Mouse (Mus musculus): ENCODE measurements at regions not wholly inside any gene's neighbourhood (a gene's known extent, or its start where the extent isn't known, plus 50 kb on each side); places are given as distances from the start of the nearest gene placed in this dataset.

GRCm38 (mm10) chr3:52719181-52719580 lies 297.9 kb downstream of the Cog6 start:
- 0 out of 2 replicates have a peak, but pooled peaks cover 10% of the 10 kb centered on the region for H3K27me3 ChIP-seq (ENCODE audit: insufficient read depth, low read length)
- H3K4me1 ChIP-seq (replicated peaks; ENCODE audit: low read depth, low read length): no peaks in the 10 kb centered on the region
- H3K36me3 ChIP-seq (ENCODE audit: insufficient read depth, low read length): no peaks in the 10 kb centered on the region
- no peak for TF ChIP-seq NANOG (IDR thresholded peaks at IDR 0.05; ENCODE audit: borderline replicate concordance, low read length)
- TF ChIP-seq CTCF (conservative IDR thresholded peaks at IDR 0.05; ENCODE audit: low read length): no peak
- TF ChIP-seq POU5F1 (IDR thresholded peaks at IDR 0.05; ENCODE audit: borderline replicate concordance, low read length): no peak
- H3K4me3 ChIP-seq (replicated peaks; ENCODE audit: low read length): no peak overlapping the region
- H3K9me3 ChIP-seq (ENCODE audit: low read length): 0 out of 2 replicates have a peak, but pooled peaks cover 4% of the 10 kb centered on the region

- H3K36me3 ChIP-seq (ENCODE audit: insufficient read depth, low read length): no peaks in the 10 kb centered on the region
- no peaks in the 10 kb centered on the region for H3K9me3 ChIP-seq (ENCODE audit: low read length)
- H3K27me3 ChIP-seq (ENCODE audit: insufficient read depth, low read length): no peaks in the 10 kb centered on the region
- no peak for TF ChIP-seq NANOG (IDR thresholded peaks at IDR 0.05; ENCODE audit: borderline replicate concordance, low read length)
- TF ChIP-seq POU5F1 (IDR thresholded peaks at IDR 0.05; ENCODE audit: borderline replicate concordance, low read length): no peak
- TF ChIP-seq CTCF (conservative IDR thresholded peaks at IDR 0.05; ENCODE audit: low read length): no peak
- no peak overlapping the region for H3K4me3 ChIP-seq (replicated peaks; ENCODE audit: low read length)
- H3K4me1 ChIP-seq (replicated peaks; ENCODE audit: low read depth, low read length): no peaks in the 10 kb centered on the region
Measured at GRCm38 (mm10) chr3:52717324-52717723, 299.7 kb downstream of the Cog6 start.

GRCm38 (mm10) chr3:52712151-52712550 lies 304.9 kb downstream of the Cog6 start:
- H3K4me1 ChIP-seq (replicated peaks; ENCODE audit: low read depth, low read length): peaks cover 8% of the 10 kb centered on the region
- TF ChIP-seq POU5F1 (IDR thresholded peaks at IDR 0.05; ENCODE audit: borderline replicate concordance, low read length) (no peak), NANOG (IDR thresholded peaks at IDR 0.05; ENCODE audit: borderline replicate concordance, low read length) (no peak)
- H3K36me3 ChIP-seq (ENCODE audit: insufficient read depth, low read length): no peaks in the 10 kb centered on the region

GRCm38 (mm10) chr3:52711133-52711532 lies 305.9 kb downstream of the Cog6 start:
- Histone ChIP-seq H3K4me3 (replicated peaks; ENCODE audit: low read length) (no peak overlapping the region), H3K27me3 (ENCODE audit: insufficient read depth, low read length) (no peaks in the 10 kb centered on the region), H3K4me1 (replicated peaks; ENCODE audit: low read depth, low read length) (peaks cover 8% of the 10 kb centered on the region), H3K9me3 (ENCODE audit: low read length) (no peaks in the 10 kb centered on the region), H3K36me3 (ENCODE audit: insufficient read depth, low read length) (no peaks in the 10 kb centered on the region)
- no peak for TF ChIP-seq NANOG (IDR thresholded peaks at IDR 0.05; ENCODE audit: borderline replicate concordance, low read length)
- no peak for TF ChIP-seq CTCF (conservative IDR thresholded peaks at IDR 0.05; ENCODE audit: low read length)
- TF ChIP-seq POU5F1 (IDR thresholded peaks at IDR 0.05; ENCODE audit: borderline replicate concordance, low read length): no peak

More at GRCm38 (mm10) chr3:52712151-52712550, 304.9 kb downstream of the Cog6 start:
- Histone ChIP-seq H3K4me3 (replicated peaks; ENCODE audit: low read length) (no peak overlapping the region), H3K9me3 (ENCODE audit: low read length) (no peaks in the 10 kb centered on the region), H3K27me3 (ENCODE audit: insufficient read depth, low read length) (no peaks in the 10 kb centered on the region)

- H3K4me3 ChIP-seq (replicated peaks; ENCODE audit: low read length): no peak overlapping the region
- no peaks in the 10 kb centered on the region for H3K27me3 ChIP-seq (ENCODE audit: insufficient read depth, low read length)
- TF ChIP-seq NANOG (IDR thresholded peaks at IDR 0.05; ENCODE audit: borderline replicate concordance, low read length) (no peak), POU5F1 (IDR thresholded peaks at IDR 0.05; ENCODE audit: borderline replicate concordance, low read length) (no peak), CTCF (conservative IDR thresholded peaks at IDR 0.05; ENCODE audit: low read length) (no peak)
- peaks cover 8% of the 10 kb centered on the region for H3K4me1 ChIP-seq (replicated peaks; ENCODE audit: low read depth, low read length)
- H3K9me3 ChIP-seq (ENCODE audit: low read length): no peaks in the 10 kb centered on the region
- no peaks in the 10 kb centered on the region for H3K36me3 ChIP-seq (ENCODE audit: insufficient read depth, low read length)
Measured at GRCm38 (mm10) chr3:52708746-52709145, 308.3 kb downstream of the Cog6 start.

GRCm38 (mm10) chr3:52708301-52708700 lies 308.7 kb downstream of the Cog6 start:
- no peak for TF ChIP-seq NANOG (IDR thresholded peaks at IDR 0.05; ENCODE audit: borderline replicate concordance, low read length)
- no peak for TF ChIP-seq CTCF (conservative IDR thresholded peaks at IDR 0.05; ENCODE audit: low read length)
- no peak for TF ChIP-seq POU5F1 (IDR thresholded peaks at IDR 0.05; ENCODE audit: borderline replicate concordance, low read length)
- H3K9me3 ChIP-seq (ENCODE audit: low read length): no peaks in the 10 kb centered on the region
- H3K27me3 ChIP-seq (ENCODE audit: insufficient read depth, low read length): no peaks in the 10 kb centered on the region
- no peaks in the 10 kb centered on the region for H3K36me3 ChIP-seq (ENCODE audit: insufficient read depth, low read length)
- no peak overlapping the region for H3K4me3 ChIP-seq (replicated peaks; ENCODE audit: low read length)
- H3K4me1 ChIP-seq (replicated peaks; ENCODE audit: low read depth, low read length): peaks cover 8% of the 10 kb centered on the region

- Histone ChIP-seq H3K27me3 (ENCODE audit: insufficient read depth, low read length) (no peaks in the 10 kb centered on the region), H3K4me3 (replicated peaks; ENCODE audit: low read length) (no peak overlapping the region), H3K36me3 (ENCODE audit: insufficient read depth, low read length) (no peaks in the 10 kb centered on the region), H3K4me1 (replicated peaks; ENCODE audit: low read depth, low read length) (peaks cover 6% of the 10 kb centered on the region), H3K9me3 (ENCODE audit: low read length) (no peaks in the 10 kb centered on the region)
- TF ChIP-seq NANOG (IDR thresholded peaks at IDR 0.05; ENCODE audit: borderline replicate concordance, low read length) (no peak), CTCF (conservative IDR thresholded peaks at IDR 0.05; ENCODE audit: low read length) (no peak), POU5F1 (IDR thresholded peaks at IDR 0.05; ENCODE audit: borderline replicate concordance, low read length) (no peak)
Measured at GRCm38 (mm10) chr3:52706626-52707025, 310.4 kb downstream of the Cog6 start.

GRCm38 (mm10) chr3:52703751-52704150 lies 313.3 kb downstream of the Cog6 start:
- Histone ChIP-seq H3K27me3 (ENCODE audit: insufficient read depth, low read length) (no peaks in the 10 kb centered on the region), H3K9me3 (ENCODE audit: low read length) (peaks cover 6% of the 10 kb centered on the region), H3K36me3 (ENCODE audit: insufficient read depth, low read length) (no peaks in the 10 kb centered on the region), H3K4me1 (replicated peaks; ENCODE audit: low read depth, low read length) (no peaks in the 10 kb centered on the region), H3K4me3 (replicated peaks; ENCODE audit: low read length) (no peak overlapping the region)
- TF ChIP-seq NANOG (IDR thresholded peaks at IDR 0.05; ENCODE audit: borderline replicate concordance, low read length) (no peak), POU5F1 (IDR thresholded peaks at IDR 0.05; ENCODE audit: borderline replicate concordance, low read length) (no peak), CTCF (conservative IDR thresholded peaks at IDR 0.05; ENCODE audit: low read length) (no peak)

GRCm38 (mm10) chr3:52702962-52703361 lies 314.1 kb downstream of the Cog6 start:
- no peak overlapping the region for H3K4me3 ChIP-seq (replicated peaks; ENCODE audit: low read length)
- no peaks in the 10 kb centered on the region for H3K27me3 ChIP-seq (ENCODE audit: insufficient read depth, low read length)
- no peak for TF ChIP-seq NANOG (IDR thresholded peaks at IDR 0.05; ENCODE audit: borderline replicate concordance, low read length)
- no peak for TF ChIP-seq POU5F1 (IDR thresholded peaks at IDR 0.05; ENCODE audit: borderline replicate concordance, low read length)
- TF ChIP-seq CTCF (conservative IDR thresholded peaks at IDR 0.05; ENCODE audit: low read length): no peak
- peaks cover 14% of the 10 kb centered on the region for H3K9me3 ChIP-seq (ENCODE audit: low read length)
- H3K4me1 ChIP-seq (replicated peaks; ENCODE audit: low read depth, low read length): no peaks in the 10 kb centered on the region
- H3K36me3 ChIP-seq (ENCODE audit: insufficient read depth, low read length): no peaks in the 10 kb centered on the region
